Mouse (Mus musculus): ENCODE data around the gene Cenpa. TPM values are rescaled to one million over a fixed set of nuclear protein-coding genes. Genes with fewer than 3 reads are reported as not detected.

The Cenpa gene
- polyA plus RNA-seq (2021; fragmentation: Nextera tagmentation), result 4.6 and 7.5 TPM in 2 replicates
- long read RNA-seq, experiment 1, partial matches to known transcripts, result 0 of 5 reads
- long read RNA-seq, experiment 1, other reads (novel, unspliced or antisense), result 0 of 5 reads
- long read RNA-seq, experiment 2, transcript Cenpa-205 (5 exons, 1,466 nt), result major isoform, 6 of 7 reads
- long read RNA-seq, experiment 2, partial matches to known transcripts, result 0 of 7 reads
- long read RNA-seq, experiment 2, other reads (novel, unspliced or antisense), result 0 of 7 reads

GRCm38 (mm10) chr5:30666391-30667195 lies at the start of gene Cenpa:
Gene Cenpa, plus strand, starts transcription at chr5:30666777.

DNA sequence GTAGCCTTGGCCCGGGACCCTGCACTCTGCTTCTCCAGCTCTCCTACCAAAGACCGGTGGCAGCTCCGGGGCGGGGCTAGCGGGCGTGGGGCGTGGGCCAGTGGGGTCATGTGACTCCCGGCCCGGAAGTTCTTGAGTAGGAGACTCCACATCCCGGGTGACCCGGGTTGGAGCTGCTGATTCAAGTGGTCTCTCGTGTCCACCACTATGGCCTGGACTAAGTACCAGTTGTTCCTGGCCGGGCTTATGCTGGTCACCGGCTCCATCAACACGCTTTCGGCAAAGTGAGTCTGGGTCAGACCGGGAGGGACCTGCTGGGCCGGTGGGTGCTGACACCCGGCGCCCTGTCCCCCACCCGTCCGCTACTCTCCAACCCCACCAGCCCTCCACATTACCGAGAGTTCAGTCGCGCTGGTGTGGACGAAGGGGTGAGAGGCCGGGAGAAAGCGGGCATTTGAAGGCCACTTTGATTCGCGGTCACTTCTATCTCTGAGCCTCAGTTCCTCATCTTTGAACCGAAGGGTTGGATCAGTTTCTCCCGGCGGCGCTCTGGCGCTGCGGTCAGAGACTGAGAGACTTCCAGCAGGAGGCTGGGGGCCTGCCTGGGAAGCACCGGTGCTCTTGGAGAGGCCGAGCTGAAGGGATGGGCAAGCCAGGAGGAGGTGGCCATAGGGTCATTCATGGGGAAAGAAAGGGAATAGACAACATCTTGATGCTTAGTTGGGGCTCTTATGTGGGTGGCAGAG lies 18.6 kb upstream of the Cenpa start, which contains the start of gene Slc35f6:
Gene Slc35f6 (plus strand): TSS at position 119 of the 746 bp plus-strand sequence.

DNA sequence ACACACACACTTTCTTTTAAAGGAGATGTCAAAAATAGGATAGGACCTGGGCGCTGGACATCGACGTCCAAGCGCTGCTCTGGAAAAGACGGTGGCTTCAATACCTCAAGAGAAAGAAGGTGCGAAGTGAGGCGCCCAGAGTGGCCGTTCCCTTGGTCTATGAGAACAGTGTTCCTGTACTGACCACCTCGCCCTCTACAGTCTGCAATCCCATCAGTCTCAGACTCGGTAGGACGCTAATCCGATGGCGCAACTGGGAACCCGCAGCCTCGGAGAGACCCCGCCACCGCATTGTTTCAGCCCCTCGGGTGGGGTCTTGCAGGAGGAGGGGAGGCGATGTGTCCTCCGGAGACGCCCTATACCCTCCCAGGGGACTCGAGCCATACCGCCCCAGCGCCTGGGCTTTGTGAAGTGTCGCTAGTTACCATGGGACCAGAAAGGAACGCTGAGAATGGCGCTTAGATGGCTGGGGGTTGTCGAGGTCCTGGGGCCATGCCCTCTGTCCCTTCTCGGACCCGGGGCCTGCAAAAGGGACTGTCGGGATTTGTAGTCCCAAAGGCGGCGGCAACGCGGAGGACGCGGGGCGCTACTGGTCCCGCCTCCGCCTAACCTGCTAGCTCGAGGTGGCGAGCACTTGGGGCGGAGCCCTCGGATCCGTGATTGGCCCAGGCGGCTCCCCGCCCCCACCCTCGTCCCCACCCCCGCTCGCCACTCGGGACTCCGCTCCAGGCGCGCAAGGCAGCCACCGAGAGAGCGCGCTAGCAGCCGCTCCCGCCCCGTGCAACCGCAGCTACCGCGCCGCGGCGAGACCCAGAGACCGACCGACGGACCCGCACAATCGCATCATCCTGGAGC lies 44.8 kb downstream of the Cenpa start, which contains the start of gene Dpysl5:
Gene Dpysl5 (plus strand): TSS at position 418 of the 855 bp plus-strand sequence.

Small RNA genes lying within 50 kb of the gene (microRNA-seq; reads per million reads assigned to microRNA genes)
- not detected for gene Mir5625

Other genes with a start within 250 kb of the Cenpa start
- gene Otof, start 204.8 kb upstream of the Cenpa start, polyA plus RNA-seq (2021; fragmentation: Nextera tagmentation), result 0.60 and 1.1 TPM in 2 replicates
- 5.7 and 9.7 TPM in 2 replicates for gene 1700001C02Rik, start 200.7 kb upstream of the Cenpa start, polyA plus RNA-seq (2021; fragmentation: Nextera tagmentation)
- gene Cib4, start 120.9 kb upstream of the Cenpa start, polyA plus RNA-seq (2021; fragmentation: Nextera tagmentation), result not detected in 2 replicates
- gene Kcnk3, start 78.6 kb upstream of the Cenpa start, polyA plus RNA-seq (2021; fragmentation: Nextera tagmentation), result 1.4 and 2.0 TPM in 2 replicates
- 18.3 and 20.1 TPM in 2 replicates for gene Slc35f6, start 18.8 kb upstream of the Cenpa start, polyA plus RNA-seq (2021; fragmentation: Nextera tagmentation)
- 3.4 and 4.5 TPM in 2 replicates for gene Dpysl5, start 44.8 kb downstream of the Cenpa start, polyA plus RNA-seq (2021; fragmentation: Nextera tagmentation)
- gene Mapre3, start 147.9 kb downstream of the Cenpa start, polyA plus RNA-seq (2021; fragmentation: Nextera tagmentation), result 128 and 173 TPM in 2 replicates
- 20.3 and 26.1 TPM in 2 replicates for gene Tmem214, start 201.2 kb downstream of the Cenpa start, polyA plus RNA-seq (2021; fragmentation: Nextera tagmentation)
- gene Agbl5, start 221.9 kb downstream of the Cenpa start, polyA plus RNA-seq (2021; fragmentation: Nextera tagmentation), result 2.9 and 4.6 TPM in 2 replicates
- gene Ost4, start 241.0 kb downstream of the Cenpa start, polyA plus RNA-seq (2021; fragmentation: Nextera tagmentation), result 134 and 150 TPM in 2 replicates
- gene Emilin1, start 246.6 kb downstream of the Cenpa start, polyA plus RNA-seq (2021; fragmentation: Nextera tagmentation), result 0.55 and 1.1 TPM in 2 replicates